Mouse (Mus musculus): ENCODE results near the gene Sgcd. TPM values are rescaled to one million over a fixed set of nuclear protein-coding genes. Genes with fewer than 3 reads are reported as not detected.

The Sgcd gene
- polyA plus RNA-seq, 1 experiment, result 52.2 TPM

- no peak overlapping the region for H3K4me3 ChIP-seq (ENCODE audit: insufficient read depth, low read length)
- H3K27ac ChIP-seq (ENCODE audit: insufficient read depth, low read length), result no peak overlapping the region
- TF ChIP-seq CTCF (IDR thresholded peaks at IDR 0.05; ENCODE audit: borderline replicate concordance, insufficient read depth, low read length) (no peak), POLR2A (IDR thresholded peaks at IDR 0.05; ENCODE audit: low read depth, low read length) (no peak)
- H3K4me1 ChIP-seq (ENCODE audit: control insufficient read depth, insufficient read depth, low read length), result no peaks in the 10 kb centered on the region
These were observed 1099.7 kb downstream of the Sgcd start for GRCm38 (mm10) chr11:46889093-46889492.

GRCm38 (mm10) chr11:46882456-46882855 lies 1106.3 kb downstream of the Sgcd start:
- no peak overlapping the region for H3K27ac ChIP-seq (ENCODE audit: insufficient read depth, low read length)
- H3K4me3 ChIP-seq (ENCODE audit: insufficient read depth, low read length), result no peak overlapping the region
- no peak for TF ChIP-seq POLR2A (IDR thresholded peaks at IDR 0.05; ENCODE audit: low read depth, low read length)
- no peaks in the 10 kb centered on the region for H3K4me1 ChIP-seq (ENCODE audit: control insufficient read depth, insufficient read depth, low read length)

- no peak overlapping the region for H3K4me3 ChIP-seq (ENCODE audit: insufficient read depth, low read length)
- H3K27ac ChIP-seq (ENCODE audit: insufficient read depth, low read length), result no peak overlapping the region
- TF ChIP-seq CTCF (IDR thresholded peaks at IDR 0.05; ENCODE audit: borderline replicate concordance, insufficient read depth, low read length) (no peak), POLR2A (IDR thresholded peaks at IDR 0.05; ENCODE audit: low read depth, low read length) (no peak)
- no peaks in the 10 kb centered on the region for H3K4me1 ChIP-seq (ENCODE audit: control insufficient read depth, insufficient read depth, low read length)
These were observed 1113.0 kb downstream of the Sgcd start for GRCm38 (mm10) chr11:46875774-46876173.

- Histone ChIP-seq H3K4me3 (ENCODE audit: insufficient read depth, low read length) (no peak overlapping the region), H3K4me1 (ENCODE audit: control insufficient read depth, insufficient read depth, low read length) (no peaks in the 10 kb centered on the region), H3K27ac (ENCODE audit: insufficient read depth, low read length) (no peak overlapping the region)
- no peak for TF ChIP-seq POLR2A (IDR thresholded peaks at IDR 0.05; ENCODE audit: low read depth, low read length)
- TF ChIP-seq CTCF (IDR thresholded peaks at IDR 0.05; ENCODE audit: borderline replicate concordance, insufficient read depth, low read length), result no peak
These were observed 1120.2 kb downstream of the Sgcd start for GRCm38 (mm10) chr11:46868594-46868993.

GRCm38 (mm10) chr11:46864809-46865208 lies 1124.0 kb downstream of the Sgcd start:
- no peaks in the 10 kb centered on the region for H3K4me1 ChIP-seq (ENCODE audit: control insufficient read depth, insufficient read depth, low read length)
- H3K27ac ChIP-seq (ENCODE audit: insufficient read depth, low read length), result no peak overlapping the region
- no peak overlapping the region for H3K4me3 ChIP-seq (ENCODE audit: insufficient read depth, low read length)
- TF ChIP-seq POLR2A (IDR thresholded peaks at IDR 0.05; ENCODE audit: low read depth, low read length), result no peak
- TF ChIP-seq CTCF (IDR thresholded peaks at IDR 0.05; ENCODE audit: borderline replicate concordance, insufficient read depth, low read length), result peak; percentile 50; the same call in 1 of the 2 replicates

GRCm38 (mm10) chr11:46848221-46848971 lies 1140.4 kb downstream of the Sgcd start:
- H3K4me1 ChIP-seq (ENCODE audit: control insufficient read depth, insufficient read depth, low read length), result no peaks in the 10 kb centered on the region
- H3K4me3 ChIP-seq (ENCODE audit: insufficient read depth, low read length), result no peak overlapping the region
- no peak overlapping the region for H3K27ac ChIP-seq (ENCODE audit: insufficient read depth, low read length)
- no peak for TF ChIP-seq CTCF (IDR thresholded peaks at IDR 0.05; ENCODE audit: borderline replicate concordance, insufficient read depth, low read length)
- TF ChIP-seq POLR2A (IDR thresholded peaks at IDR 0.05; ENCODE audit: low read depth, low read length), result no peak

GRCm38 (mm10) chr11:46847827-46848220 lies 1140.9 kb downstream of the Sgcd start:
- no peak overlapping the region for H3K27ac ChIP-seq (ENCODE audit: insufficient read depth, low read length)

GRCm38 (mm10) chr11:46846661-46847060 lies 1142.1 kb downstream of the Sgcd start:
- TF ChIP-seq POLR2A (IDR thresholded peaks at IDR 0.05; ENCODE audit: low read depth, low read length), result no peak
- TF ChIP-seq CTCF (IDR thresholded peaks at IDR 0.05; ENCODE audit: borderline replicate concordance, insufficient read depth, low read length), result no peak
- Histone ChIP-seq H3K4me1 (ENCODE audit: control insufficient read depth, insufficient read depth, low read length) (no peaks in the 10 kb centered on the region), H3K4me3 (ENCODE audit: insufficient read depth, low read length) (no peak overlapping the region), H3K27ac (ENCODE audit: insufficient read depth, low read length) (no peak overlapping the region)

More at GRCm38 (mm10) chr11:46847827-46848220, 1140.9 kb downstream of the Sgcd start:
- no peak for TF ChIP-seq CTCF (IDR thresholded peaks at IDR 0.05; ENCODE audit: borderline replicate concordance, insufficient read depth, low read length)
- no peak for TF ChIP-seq POLR2A (IDR thresholded peaks at IDR 0.05; ENCODE audit: low read depth, low read length)
- H3K4me3 ChIP-seq (ENCODE audit: insufficient read depth, low read length), result no peak overlapping the region
- H3K4me1 ChIP-seq (ENCODE audit: control insufficient read depth, insufficient read depth, low read length), result no peaks in the 10 kb centered on the region
